Mouse (Mus musculus) cortical plate, adult 2 months (tissue): ENCODE data around the gene Sh3glb2.

Experiments
- CTCF ChIP-seq: fragments of 200-500 bp; IDR thresholded peaks from 2 replicates; pipeline ENCODE4 v1.5.1; 2011; ENCODE audit warnings: mild to moderate bottlenecking, control low read depth, low read length; ENCODE audit not compliant: insufficient read depth; ENCODE audit errors: extremely low read depth
- POLR2A ChIP-seq: fragments of 200-500 bp; IDR thresholded peaks from 2 replicates; pipeline ENCODE4 v1.6.1; 2011; ENCODE audit warnings: mild to moderate bottlenecking, low read length, control low read depth; ENCODE audit not compliant: insufficient read depth; ENCODE audit errors: extremely low read depth

DNA sequence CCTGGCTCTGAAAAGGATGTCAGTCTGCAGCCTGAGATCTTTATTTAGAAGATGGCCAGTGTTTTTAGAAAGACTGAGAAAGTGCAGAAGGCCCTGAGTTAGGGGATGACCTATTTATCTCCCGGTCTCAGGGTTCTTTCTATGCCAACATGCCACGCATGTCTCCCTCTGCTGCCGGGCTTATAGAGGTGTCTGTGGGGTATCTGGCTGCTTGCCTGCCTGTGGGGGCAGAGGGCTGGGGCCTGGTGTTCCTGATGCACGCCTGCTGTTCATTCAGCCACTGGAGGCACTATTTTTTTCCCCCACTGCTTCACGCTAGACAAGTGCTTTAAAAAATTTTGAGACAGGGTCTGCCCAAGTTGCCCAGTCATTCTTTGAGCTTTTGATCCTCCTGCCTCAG is 7.1 kb upstream of the Sh3glb2 start:
- TF ChIP-seq CTCF (no peak), POLR2A (no peak)
